Mouse (Mus musculus) MEL-GATA-1-ER (cell line): ENCODE measurements around the gene Prkcb.

Source experiments
- DNase-seq: peaks from one replicate; pipeline ENCODE4 v3.0.0-alpha.2; 2012; ENCODE audit warnings: low read depth; ENCODE audit errors: extremely low read depth

The Prkcb gene

DNA sequence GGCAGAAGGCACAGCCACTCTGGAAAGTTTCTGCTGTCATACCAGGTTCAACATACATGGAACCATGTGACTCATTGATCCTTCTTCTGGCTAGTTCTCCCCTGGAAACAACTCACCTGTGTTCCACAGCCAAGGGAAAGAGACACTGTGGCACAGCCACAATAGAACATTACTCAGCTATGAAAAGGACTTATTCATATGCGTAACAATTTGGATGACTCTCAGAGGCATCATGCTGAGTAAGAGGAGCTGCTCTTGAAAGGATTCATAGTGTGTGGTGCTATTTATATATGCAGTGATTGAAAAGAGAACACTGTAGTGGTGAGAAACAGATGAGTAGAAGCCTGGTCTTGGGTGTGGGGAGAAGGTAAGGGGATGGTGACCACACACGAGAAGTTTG is 217.9 kb downstream of the Prkcb start:
- no peak for DNase-seq

DNA sequence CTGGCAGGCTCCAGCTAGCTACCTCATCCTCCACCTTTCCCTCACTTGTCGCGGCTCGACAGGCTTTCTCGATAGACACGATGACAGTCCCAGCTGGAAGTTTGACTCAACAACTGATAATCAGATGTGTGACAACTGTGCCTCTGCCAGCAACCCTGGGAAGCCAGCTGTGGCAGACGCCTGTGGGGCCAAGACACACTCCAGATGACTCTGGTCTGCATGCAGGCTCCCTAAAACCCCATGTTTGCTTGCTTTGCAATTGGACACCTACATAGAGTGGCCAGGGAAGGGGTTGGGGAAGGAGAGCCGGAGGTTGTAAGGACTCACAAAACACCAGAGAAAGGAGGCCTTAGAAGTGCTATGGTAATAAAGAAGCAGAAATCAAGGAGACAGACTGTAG is 221.4 kb downstream of the Prkcb start:
- no peak for DNase-seq

DNA sequence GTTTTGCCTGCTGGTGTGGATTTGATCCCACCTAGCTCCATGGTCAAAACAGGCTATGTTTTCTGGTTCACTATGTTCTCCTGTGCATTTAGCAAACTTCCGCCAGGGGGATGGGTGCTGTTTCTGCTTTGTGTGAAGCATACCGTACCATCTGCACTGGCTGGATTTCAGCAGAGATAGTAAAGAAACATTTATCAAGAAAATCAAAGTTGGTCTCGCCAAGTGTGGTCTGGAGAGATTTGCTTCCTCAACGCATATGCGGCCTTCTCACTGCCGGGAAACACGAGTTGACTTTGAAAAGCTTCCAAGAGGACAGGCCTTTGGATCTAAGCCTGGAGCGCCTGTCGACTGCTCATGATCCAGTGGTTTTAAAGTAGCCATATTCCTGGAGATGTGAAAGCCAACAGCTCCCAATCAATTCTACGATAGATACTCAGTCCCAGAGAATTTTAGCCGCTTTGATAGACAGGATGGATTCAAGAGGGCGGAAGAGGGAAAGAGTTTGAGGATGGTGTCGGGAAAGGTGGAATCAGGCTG is 223.9 kb downstream of the Prkcb start:
- DNase-seq: no peak

DNA sequence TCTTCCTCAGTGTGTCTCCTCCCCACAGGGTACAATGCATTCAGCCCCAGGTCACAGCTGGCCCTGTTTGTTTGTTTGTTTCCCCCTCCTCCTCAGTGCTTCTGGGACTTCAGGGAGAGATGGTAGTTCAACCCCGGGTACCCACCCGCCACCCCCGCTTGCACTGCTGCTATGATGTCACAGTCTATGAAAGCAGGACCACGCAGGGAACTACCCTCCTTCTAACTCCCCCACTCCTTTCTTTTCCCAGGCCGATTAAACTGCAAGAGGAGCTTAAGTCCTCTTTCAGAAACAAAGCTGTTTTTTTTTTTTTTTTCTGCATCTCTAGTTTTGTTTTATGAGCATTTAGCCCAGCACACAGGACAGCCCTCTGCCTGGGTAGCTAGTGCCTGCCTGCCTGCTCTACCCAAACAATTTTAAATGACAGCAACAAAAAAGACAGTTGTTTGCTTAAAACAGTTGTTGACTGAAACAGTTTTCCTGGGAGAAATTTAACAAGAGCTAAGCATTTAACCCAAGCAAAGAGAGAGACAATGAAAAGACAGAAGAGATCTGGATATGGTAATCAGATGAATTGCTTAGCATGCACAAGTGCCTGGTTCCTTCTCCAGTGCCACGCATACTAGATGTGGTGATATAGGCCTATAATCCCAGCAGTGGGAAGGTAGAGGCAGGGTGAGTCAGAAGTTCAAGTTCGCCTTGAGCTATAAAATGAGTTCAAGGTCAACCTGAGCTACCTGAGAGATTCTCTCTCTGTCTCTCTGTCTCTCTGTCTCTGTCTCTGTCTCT is 232.5 kb downstream of the Prkcb start:
- DNase-seq: no peak

DNA sequence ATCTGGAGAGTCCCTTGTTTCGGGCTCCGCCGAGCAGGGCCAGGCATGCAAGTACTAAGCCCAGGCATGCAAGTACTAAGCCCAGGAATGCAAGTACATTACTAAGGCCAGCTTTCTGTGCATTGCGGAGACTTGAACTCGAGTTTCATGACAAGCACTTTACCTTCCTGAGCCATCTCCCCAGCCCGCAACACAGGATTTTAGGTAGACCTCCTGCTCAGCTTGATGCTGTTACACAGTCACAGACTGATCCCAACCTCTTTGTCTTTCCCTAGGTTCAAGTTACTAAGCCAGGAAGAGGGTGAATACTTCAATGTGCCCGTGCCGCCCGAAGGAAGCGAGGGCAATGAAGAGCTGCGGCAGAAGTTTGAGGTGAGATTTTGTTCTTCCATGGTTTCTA is 239.7 kb downstream of the Prkcb start:
- DNase-seq: no peak

DNA sequence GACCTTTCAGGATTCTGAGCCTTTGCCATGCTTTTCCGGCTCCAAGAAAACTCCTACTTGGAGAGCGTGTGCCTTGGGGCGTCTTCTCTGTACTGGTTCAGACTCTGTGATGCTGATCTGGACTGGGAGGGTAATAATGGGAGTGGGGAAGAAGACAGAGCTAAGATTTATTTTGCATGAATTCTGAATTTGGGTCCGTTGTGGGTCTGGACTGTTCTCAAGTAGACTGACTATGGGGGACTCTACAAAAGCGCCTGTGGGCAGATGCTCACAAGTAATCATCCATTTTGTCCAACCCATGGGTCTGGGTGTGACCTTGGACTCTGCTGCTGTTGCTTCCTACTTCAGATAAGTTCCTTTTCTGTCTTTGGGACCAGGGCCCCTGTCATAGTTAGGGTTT is 240.1 kb downstream of the Prkcb start:
- DNase-seq: no peak

DNA sequence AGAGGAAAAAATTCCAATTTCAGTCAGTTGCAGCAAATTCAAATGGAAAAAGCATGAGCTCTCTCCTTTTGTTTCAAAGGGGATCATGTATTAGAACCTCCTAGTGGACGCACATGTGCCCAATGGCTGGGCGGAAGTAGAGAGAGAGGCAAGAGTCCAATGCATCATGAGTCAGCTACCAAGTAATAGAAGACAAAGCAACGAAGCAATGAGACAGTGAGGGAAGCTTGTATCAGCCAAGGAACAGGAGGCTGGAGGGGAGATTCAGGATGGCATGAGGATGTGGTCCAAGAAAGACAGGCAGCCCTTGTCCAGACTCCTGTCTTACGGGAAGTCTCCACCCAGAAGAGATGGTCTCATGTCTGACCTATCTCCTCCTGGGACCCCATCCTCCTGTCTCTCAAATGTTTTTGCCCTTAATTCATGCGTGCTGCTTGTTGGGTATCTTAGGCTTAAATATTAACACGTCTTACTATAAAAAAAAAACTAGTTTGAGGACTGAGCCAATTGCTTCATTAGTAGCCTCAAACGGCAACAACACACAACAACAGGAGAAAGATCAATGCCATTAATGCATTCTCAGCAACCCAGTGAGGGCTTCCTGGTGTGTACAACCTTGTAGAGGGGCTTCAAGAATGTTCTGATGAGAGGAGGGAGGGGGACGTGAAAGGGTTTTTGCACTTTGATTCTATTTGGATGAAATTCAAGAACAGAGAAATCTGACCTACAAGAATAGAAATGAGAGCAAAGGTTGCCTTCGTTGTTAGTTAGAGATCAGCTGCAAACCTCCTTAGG is 245.2 kb downstream of the Prkcb start:
- DNase-seq: no peak

DNA sequence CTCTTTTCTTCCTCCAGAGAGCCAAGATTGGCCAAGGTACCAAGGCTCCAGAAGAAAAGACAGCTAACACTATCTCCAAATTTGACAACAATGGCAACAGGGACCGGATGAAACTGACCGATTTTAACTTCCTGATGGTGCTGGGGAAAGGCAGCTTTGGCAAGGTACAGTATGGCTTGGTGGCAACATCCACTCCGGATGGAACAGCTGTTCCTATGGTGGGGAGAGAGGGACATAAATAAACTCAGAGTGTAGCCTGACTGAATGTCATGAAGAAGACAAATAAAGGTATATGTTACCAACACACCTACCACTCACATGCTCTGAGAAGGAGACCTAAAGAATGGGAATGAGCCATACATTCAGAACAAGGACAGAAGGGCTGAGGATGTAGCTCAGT is 256.1 kb downstream of the Prkcb start:
- DNase-seq: no peak

DNA sequence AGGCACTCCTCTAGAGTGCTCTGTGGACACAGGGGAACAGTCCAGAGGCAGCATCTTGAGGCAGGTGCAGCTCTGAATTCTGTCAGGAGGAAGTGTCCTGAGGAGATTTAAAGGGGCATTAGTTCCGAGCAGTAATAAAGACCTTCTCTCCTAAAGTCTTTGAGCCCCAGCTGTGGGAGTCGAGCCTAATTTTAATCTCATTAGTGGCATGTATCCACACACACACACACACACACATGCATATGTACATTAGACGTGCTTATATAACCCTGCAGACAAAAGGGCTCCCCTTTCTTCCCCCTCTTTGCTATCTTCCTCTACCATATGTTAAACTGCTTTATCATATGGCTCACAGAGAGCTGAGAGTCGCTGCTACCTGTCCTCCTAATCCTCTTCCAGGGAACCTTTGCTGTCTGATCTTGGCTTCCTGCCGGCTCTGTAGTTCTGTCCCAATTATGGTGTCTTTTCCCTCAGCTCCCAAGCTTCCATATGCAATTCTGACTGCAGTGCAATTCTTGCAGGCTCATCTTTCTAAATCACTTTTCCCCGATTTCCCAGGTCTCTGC is 268.1 kb downstream of the Prkcb start:
- DNase-seq: no peak

DNA sequence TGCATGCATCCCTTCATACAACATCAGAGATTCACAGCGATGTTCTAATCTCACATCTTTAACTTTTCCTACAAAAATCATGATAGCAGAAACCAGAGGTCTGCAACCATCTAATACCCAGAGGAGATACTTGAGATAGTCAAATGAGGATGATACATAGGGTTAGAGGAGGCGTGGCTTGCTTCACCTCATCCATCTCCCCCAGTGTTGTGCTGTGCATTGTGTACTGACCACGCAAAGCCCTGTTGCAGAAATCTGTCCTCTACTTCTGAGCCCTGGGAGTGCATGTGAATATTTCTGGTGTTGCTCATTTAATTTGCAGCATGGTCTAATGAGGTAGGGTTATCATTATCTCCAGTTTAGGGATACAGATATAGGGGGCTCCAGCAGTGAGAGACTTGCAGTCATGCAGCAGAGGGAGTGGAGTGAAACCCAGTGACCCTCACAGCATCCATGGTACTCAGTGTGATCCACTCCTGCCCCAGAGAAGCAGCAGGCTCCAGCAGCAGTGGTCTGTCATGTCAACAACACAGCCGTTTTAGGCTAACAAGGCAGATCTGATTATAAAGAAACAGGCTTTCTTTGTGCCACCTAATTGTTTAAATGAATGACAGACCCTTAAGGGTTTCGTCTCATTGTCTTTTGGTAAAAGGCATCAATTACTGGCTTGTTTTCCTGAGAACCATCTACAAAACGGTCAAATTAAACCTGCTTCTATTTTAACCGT is 269.7 kb downstream of the Prkcb start:
- DNase-seq: no peak

DNA sequence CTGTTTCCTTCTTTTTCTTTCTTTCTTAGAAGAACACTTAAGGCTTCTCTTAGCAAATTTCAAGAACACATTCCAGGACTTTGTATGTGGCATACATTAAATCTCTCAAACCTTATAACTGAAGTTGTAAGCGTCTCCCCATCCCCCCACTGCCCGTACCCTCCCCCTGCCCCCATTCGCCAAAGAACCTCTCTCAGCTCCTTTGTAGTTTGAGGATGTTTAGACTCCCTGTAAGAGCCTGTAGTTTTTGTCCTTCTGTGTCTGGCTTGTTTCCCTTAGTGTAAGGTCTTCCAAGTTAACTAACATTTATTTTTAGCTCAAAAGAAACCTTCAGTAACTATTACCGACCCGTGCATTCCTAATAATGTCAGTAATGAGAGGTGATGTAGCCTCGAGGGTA is 270.4 kb downstream of the Prkcb start:
- DNase-seq: no peak

DNA sequence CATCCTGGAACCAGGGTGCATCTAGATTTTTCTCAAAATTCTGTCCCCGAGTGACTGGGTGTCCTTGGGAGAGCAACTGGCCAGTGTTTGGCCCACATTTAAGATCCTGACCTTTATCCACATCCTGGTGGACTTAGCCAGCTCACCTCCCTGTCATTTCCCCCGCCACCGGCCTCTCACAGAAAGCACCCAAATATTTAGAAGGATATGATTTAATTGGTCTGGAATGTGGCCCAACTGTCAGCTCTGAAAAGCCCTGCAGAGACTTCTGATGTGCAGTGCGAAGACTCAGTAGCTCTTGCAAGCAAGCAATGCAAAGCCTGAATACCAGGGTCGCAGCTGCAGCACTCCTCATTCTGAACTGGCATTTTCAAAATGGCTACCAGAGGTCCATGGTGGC is 274.0 kb downstream of the Prkcb start:
- DNase-seq: no peak

DNA sequence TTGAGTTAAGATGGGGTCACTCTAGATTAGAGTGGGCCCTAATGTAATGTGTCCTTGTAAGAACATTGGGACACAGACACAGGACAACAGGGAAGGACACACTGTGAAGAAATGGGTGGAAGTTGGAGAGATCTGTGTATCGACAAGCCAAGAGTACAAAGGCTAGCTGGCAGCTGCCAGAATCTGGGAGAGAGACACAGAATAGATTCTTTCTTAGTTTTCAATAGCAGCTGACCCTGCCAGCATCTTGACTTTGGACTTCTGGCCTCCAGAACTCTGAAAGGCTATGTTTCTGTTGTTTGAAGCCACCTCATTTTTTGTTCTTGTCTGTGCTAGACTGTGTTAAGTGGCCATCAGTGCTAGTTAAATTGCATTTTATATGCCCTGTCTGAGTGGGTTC is 276.8 kb downstream of the Prkcb start:
- DNase-seq: no peak

DNA sequence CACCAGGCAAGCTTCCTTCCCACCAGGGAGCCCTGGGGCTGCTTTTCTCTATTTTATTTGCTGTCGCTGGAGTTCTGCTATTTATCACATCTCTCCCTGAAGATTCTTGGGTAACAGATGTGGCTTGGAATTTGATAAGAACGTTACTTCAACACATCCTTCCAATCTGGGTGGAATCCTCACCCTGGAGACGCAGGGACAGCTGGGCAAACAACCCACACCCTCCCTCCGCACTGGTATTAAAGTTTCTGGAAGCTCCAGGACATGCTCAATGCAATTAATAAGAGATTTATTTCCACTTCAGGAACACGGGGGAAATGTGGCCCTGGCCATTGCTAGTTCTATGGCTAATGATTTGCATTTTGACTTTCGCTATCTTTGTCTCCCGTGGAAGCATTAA is 277.5 kb downstream of the Prkcb start:
- no peak for DNase-seq

DNA sequence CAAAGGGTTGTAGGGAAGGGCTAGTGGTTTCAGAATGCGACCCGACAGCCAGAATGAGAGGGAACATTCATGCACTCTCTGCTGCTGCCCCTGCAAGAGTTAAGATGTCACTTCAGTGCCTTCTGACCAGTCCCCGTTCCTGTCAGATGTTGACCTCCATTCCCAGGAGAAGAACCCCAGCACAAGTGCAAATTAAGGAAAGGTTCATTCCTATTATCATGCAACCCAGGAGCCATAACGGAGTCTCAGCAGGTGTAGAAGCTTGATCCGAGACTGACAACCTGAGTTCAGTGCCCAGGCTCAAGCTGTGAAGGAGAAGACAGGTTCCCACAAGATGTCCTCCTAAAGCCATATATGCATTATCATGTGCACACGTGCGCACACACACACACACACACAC is 280.2 kb downstream of the Prkcb start:
- no peak for DNase-seq

DNA sequence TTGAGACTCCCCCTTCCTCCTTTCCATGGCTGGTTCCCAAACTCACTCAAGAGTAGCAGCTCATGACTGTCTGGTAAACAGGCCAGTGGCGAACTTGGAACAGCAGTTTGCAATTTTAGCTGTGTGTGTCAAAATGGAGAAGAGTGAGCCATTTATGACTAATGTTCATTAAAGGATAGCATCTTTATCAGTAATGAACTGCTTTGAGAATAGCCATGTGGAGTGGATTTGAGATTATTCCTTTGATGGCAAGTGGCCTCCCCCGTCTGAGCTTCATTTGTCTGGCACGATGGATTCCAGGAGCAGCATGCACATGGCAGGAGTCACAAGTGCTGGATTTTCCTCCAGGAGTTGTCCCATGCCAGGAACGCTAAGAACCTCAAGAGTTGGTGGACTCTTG is 281.9 kb downstream of the Prkcb start:
- DNase-seq: no peak

DNA sequence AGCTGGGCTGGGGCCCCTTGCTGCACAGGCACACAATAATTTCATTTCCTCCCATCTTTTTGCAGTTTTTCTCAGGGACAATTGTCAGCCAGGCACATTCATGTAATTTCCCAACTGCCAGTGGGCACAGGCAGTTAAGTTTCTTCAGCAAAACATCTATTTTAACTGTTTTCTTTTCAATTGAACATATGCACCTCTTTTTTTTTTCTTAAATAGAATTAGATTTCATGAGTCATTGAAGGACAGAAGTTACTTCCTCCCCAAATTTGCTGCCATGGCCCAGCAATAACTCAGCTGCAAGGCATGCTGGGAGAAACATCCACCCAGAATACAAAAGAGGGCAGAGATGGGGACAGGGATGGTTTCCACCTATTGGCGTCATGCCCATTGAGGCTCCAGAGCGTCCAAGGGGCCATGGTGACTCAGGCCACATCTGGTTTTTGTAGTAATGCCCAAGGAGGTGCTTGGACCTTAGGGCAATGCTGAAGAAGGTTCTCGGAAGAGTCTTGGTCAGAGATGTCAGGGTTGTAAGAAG is 284.6 kb downstream of the Prkcb start:
- no peak for DNase-seq

DNA sequence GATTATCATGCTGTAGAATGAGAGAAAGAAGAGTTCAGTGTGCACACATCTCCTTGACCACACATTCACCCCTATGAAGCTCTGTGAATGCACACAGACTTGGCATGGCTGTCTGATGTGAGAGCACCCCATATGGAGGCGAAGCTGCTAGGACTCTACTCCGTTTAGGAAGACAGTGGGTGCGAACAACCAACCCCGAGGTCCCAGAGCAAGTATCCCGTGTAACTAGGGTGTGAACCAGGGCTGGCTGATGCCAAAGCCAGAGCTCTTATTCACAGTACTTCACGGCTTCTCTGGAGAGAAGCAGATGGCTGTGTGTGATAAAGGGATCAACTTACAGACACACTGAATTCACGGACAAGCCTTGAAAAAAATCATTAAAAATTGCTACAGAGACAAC is 285.9 kb downstream of the Prkcb start:
- no peak for DNase-seq

DNA sequence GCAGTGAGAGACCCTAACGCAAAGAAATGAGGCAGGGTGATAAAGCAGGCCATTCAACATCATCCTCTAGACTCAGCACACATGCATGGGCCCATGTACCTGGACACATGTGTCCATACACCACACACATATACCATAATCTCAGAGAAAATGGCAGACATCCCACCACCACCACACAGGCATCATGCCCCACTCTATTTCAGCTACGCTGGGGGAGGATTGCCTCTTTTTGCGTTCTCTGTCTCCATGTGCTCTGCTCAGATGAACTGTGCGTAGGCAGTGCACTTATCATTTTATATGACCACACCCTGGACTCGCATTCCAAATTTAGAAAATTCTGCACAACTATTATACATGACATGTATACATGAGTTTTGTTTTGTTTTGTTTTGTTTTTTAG is 286.5 kb downstream of the Prkcb start:
- DNase-seq: no peak

DNA sequence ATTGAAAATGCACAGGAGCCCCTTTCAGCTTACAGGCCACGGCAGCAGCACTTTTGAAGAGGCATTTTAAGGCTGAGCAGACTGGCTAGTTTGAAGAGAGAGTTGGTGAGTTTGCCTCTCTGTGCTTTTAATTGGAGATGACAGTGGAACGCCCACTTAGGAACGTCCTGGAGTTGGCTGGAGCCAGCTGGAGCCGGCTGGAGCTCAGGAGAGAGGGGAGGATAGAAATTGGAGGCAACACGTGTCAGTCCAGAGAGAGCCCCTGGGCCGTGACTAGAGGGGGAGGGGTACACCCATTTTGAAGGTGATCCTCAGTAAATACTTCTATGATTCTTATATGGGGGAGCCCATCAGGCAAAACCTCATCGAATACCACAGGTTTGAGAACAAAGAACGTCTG is 287.0 kb downstream of the Prkcb start:
- DNase-seq: no peak

DNA sequence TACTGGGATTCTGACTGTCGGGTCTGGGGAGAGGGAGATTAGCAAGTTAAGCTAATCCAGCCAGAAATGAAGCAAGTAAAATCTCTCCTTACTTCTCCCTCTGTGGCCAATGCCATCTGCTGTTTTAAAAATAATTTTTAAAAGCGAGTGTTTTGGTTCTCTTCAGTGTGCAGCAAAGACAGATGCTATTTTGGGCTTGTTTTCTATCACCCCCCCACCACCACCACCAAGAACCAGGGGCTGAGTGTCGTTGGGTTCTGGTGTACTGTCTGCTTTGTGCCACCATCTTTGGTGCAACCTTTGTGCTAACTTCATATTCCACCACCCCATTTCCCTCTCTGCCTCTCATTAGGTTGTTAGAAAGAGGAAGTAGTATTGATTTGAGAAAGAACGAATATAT is 289.0 kb downstream of the Prkcb start:
- no peak for DNase-seq
